Mouse (Mus musculus) c-Kit-positive CD71-positive TER-119-positive erythroid progenitor cells, embryonic 14.5 days (primary cell): ENCODE measurements around the gene Ctse.
"Not testable (repeated sequence)": the region's sequence is repeated elsewhere in the genome, so short reads cannot be mapped to it uniquely, and the experiment has no call there.

Source experiments
- DNase-seq: peaks from one replicate; pipeline ENCODE4 v3.0.0-alpha.2; 2013; ENCODE audit warnings: low spot score

The Ctse gene

GRCm38 (mm10) chr1:131637791-131638540 is at the start of gene Ctse:
Ctse (plus strand) TSS chr1:131638306.
- peak; percentile 89 for DNase-seq

- no peak for DNase-seq
Measured at GRCm38 (mm10) chr1:131598905-131599304, 39.2 kb upstream of the Ctse start, which contains the start of gene Avpr1b. Avpr1b (plus strand) TSS chr1:131599239.

- no peak for DNase-seq
Measured at GRCm38 (mm10) chr1:131600314-131600713, 37.8 kb upstream of the Ctse start.

- DNase-seq = no peak
Measured at GRCm38 (mm10) chr1:131606719-131607118, 31.4 kb upstream of the Ctse start.

GRCm38 (mm10) chr1:131612556-131613155 is 25.4 kb upstream of the Ctse start:
- no peak for DNase-seq

GRCm38 (mm10) chr1:131613361-131614133 is 24.6 kb upstream of the Ctse start:
- peak; percentile 92 for DNase-seq

- DNase-seq = no peak
Measured at GRCm38 (mm10) chr1:131614641-131615040, 23.5 kb upstream of the Ctse start.

- DNase-seq = no peak
Measured at GRCm38 (mm10) chr1:131616131-131616530, 22.0 kb upstream of the Ctse start.

GRCm38 (mm10) chr1:131616546-131617220 is 21.4 kb upstream of the Ctse start:
- DNase-seq = peak; percentile 67

GRCm38 (mm10) chr1:131618576-131618975 is 19.5 kb upstream of the Ctse start:
- no peak for DNase-seq

GRCm38 (mm10) chr1:131619348-131619747 is 18.8 kb upstream of the Ctse start:
- DNase-seq = no peak

GRCm38 (mm10) chr1:131623644-131624043 is 14.5 kb upstream of the Ctse start:
- no peak for DNase-seq

- DNase-seq = no peak
Measured at GRCm38 (mm10) chr1:131624175-131624835, 13.8 kb upstream of the Ctse start.

GRCm38 (mm10) chr1:131626200-131626599 is 11.9 kb upstream of the Ctse start:
- no peak for DNase-seq

- DNase-seq = not testable (repeated sequence)
Measured at GRCm38 (mm10) chr1:131632216-131632615, 5.9 kb upstream of the Ctse start.

- DNase-seq = no peak
Measured at GRCm38 (mm10) chr1:131634495-131634894, 3.6 kb upstream of the Ctse start.

GRCm38 (mm10) chr1:131638541-131639421 is 675 bp downstream of the Ctse start:
- DNase-seq = no peak

- DNase-seq = no peak
Measured at GRCm38 (mm10) chr1:131640062-131640461, 2.0 kb downstream of the Ctse start.

- DNase-seq = no peak
Measured at GRCm38 (mm10) chr1:131641565-131641964, 3.5 kb downstream of the Ctse start.

GRCm38 (mm10) chr1:131642251-131642650 is 4.1 kb downstream of the Ctse start:
- no peak for DNase-seq
